Mouse (Mus musculus) frontal cortex, postnatal 10 days (tissue): Measurements from ENCODE around the gene Prpf40a.

Experiments used
- DNase-seq, 2 experiments: peaks; one replicate each; pipeline ENCODE4 v3.0.0; 2022; ENCODE audit warnings: low spot score in 2 of 2, mixed read lengths in 1 of 2

Prpf40a gene

DNA sequence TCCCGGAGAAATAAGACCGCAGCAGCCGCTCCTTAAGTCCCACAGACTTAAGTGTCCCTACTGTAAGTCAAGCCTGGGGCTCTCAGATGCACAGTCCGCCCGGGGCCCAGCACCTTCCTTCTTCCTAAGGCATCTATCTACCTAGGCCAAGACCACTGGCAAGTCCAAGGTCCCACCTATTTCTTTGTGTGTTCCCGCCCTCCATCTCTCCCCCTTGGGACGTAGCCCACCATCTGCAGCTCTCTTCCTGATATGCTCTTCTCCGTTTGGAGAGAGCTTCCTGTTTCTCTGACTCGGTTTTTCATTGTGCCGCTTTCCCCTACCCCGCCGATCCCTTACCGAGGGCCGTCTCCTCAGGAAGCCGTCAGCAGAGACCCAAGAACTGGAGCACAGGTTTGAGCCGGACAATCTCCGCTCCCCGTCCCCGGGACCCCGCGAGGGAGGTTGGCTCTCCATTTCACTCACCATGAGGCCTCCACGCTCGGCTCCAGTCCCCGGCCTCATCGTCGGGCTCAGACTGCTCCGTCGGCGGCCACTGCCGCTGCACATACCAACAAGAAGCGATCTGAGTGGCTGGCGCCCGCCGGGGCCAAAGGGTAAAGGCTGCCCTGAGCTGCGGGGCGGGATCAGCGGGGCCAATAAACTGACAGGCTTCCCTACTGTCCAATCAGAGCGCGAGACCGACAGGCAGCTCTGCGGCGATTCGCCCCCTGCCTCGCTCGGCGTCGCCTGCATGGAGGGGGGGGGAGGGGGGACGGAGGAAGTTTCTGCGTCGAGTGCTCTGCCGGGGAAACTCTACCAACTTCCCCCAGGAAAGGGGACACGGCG, at the start of gene Prpf40a:
Gene Prpf40a (minus strand): TSS at position 601 of the 828 bp plus-strand sequence.
- peak; percentile 99 to 100 for DNase-seq

DNA sequence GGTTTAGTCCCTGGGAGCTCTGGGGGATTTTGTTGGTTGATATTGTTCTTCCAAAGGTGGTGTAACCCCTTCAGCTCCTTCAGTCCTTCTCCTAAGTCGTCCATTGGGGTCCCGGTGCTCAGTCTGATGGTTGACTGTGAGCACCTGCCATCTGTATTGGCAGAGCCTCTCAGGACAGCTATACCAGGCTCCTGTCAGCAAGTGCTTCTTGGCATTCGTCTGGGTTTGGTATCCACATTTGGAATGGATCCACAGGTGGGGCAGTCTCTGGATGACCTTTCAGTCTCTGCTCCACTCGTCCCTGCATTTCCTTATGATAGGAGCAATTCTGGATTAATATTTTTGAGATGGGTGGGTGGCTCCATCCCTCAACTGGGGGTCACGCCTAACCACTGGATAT, 31.2 kb upstream of the Prpf40a start:
- DNase-seq: no peak

- no peak for DNase-seq
Measured at GRCm38 (mm10) chr2:53213493-53213892, 22.4 kb upstream of the Prpf40a start.

- DNase-seq: no peak
Measured at GRCm38 (mm10) chr2:53206749-53207148, 15.7 kb upstream of the Prpf40a start.

GRCm38 (mm10) chr2:53204373-53205274, 13.5 kb upstream of the Prpf40a start:
- DNase-seq: no peak

DNA sequence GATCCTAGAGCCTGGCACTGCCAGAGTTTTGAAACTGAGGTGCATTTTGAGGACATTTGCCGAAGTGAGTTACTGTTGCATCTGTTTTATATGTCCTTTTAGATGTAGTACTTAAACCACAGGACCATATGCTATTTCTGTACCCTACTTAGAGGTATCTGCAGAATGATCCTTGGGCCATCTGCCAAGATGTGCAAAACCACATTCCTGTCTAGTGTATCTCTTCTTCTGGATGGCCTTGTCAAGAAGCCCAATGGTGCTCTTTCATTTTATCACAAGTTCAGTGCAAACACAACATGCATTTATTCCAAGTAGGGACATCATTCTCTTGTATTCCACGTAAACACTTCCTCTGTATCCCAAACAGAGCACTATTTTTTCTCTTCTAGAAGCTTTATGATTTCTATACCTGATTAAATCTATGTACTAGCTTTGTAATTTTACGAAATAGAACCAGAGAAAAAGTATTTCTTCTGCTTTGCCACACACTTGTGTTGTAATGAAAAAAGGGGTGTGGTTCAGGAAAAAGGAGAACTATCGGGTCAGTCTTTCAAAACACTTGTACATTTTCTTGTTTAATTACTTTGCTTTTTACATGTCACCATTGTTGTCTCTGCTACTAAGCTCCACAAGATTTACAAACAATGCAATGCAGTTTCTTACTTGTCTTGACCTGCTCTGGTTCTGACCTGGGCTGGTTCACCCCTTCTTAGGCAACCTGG, 9.2 kb upstream of the Prpf40a start:
- DNase-seq: no peak

- DNase-seq: no peak
Measured at GRCm38 (mm10) chr2:53199203-53199602, 8.1 kb upstream of the Prpf40a start.

DNA sequence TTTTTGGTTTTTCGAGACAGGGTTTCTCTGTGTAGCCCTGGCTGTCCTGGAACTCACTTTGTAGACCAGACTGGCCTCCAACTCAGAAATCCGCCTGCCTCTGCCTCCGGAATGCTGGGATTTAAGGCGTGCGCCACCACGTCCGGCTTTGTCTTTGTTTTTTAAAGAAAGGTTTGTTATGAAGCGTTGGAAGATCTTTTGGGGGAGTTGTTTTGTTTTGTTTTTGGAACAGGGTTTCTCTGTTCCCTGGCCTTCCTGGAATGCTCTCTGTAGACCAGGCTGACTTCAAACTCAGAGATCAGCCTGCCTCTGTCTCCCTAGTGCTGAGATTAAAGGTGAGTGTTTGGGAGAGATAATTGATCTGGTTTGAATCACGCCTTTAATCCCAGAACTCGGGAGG, 5.3 kb upstream of the Prpf40a start:
- no peak for DNase-seq

- DNase-seq: no peak
Measured at GRCm38 (mm10) chr2:53192386-53192785, 1.3 kb upstream of the Prpf40a start.

DNA sequence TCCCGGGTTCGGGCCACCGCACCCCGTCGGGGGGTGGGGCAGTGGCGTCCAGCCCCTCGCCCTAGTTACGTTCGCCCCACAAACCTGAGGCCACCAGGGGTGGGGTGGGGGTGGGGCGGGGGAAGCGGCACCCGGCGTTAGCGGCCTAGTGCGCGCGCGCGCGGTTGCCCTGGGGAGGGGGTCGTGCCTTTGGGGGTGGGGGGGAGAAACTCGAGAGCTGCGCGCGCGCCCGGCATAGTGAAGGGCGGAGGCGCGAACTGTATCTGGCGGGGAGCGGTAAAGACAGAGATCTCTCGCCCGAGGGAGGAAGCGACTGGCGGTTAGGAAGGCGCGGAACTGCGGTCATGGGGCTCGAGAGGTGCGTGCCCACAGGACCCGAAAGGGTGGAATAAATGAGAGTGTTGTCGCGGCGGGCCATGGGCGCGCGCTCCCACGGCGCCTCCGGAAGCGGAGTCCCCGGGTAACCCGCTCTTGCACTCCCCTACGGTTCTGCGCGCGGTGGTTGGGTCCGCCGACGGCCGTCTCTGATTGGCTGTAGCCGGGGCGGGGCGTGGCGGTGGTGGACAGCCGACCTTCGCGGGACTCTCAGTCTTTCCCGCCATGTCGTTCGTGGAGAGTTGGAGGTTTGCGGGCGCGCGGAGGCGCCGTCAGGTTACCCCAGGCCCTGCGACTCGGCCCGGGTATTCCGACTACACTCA, 588 bp upstream of the Prpf40a start, which contains the start of gene Arl6ip6:
Gene Arl6ip6 (plus strand): TSS at position 204 of the 698 bp plus-strand sequence.
- peak; percentile 95 to 98 for DNase-seq

DNA sequence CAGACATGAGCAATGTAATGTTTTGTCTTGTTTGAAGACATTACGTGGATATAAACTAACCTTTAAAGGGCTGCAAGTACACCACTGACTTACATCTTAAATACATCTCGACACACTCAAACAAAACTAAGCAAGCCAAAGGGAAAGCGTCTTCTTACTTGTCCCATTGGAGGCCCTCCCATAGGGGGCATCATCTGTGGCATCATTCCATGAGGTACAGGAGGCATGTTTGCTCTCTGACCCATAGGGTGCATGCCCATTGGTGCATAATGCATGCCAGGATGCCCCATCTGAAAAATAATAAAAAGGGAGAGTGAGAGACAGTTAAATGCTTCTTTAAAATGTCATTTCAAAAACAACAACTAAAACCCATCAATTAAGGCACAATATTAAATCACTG, 1.3 kb downstream of the Prpf40a start:
- DNase-seq: no peak

DNA sequence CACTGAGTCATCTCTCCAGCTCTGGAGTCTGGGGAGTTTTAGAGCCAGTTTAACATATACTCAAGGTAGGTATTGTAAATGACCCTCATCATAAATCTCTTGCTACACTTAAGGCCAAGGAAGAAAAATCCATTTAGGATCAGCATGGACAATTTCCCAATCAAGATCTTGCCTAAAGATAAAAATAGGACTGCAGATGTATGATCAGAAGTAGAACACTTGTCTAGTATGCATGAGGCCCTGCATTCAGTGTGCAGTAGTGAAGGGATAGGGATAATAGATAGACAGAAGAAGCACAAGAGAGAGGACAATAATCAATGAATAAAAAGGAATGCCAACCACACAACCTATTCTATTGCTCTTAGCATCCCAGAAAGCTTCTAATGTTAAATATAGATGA, 11.2 kb downstream of the Prpf40a start:
- DNase-seq: no peak

DNA sequence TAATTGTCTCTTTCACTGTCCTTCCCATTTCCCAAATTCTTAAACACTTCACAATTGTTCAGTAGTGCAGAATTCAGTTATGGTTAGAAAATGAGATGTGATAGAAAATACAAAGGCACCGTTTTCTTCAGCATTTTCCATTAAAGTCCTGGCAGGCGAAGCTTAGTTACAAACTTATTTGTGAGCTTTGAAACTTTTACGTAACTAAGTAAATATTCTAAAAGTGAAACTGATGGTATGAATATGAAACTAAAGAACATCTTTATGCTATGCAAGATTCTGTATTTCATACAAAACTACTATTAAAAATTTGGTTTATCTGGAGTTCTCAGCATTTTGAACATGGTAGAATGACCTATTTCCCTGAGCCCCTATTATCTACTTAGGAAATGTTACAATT, 12.1 kb downstream of the Prpf40a start:
- DNase-seq: no peak

DNA sequence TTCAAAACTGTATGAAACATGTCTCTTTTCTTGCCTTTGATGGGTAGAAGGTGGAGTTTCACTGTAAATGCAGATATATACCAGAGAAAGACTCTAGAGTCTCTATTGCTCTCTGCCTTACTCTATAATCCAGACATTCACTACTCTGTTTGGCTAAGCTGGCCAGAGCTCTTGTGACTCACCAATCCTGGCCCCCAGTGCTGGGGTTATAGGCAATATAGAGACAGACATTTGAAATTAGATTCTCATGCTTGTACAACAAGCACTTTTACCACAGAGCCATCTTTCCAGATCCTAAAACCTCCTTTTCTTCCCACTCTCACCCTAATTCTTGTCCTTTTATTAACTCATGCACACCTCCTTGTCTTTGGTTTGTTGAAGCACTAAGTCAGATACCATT, 17.1 kb downstream of the Prpf40a start:
- no peak for DNase-seq

DNA sequence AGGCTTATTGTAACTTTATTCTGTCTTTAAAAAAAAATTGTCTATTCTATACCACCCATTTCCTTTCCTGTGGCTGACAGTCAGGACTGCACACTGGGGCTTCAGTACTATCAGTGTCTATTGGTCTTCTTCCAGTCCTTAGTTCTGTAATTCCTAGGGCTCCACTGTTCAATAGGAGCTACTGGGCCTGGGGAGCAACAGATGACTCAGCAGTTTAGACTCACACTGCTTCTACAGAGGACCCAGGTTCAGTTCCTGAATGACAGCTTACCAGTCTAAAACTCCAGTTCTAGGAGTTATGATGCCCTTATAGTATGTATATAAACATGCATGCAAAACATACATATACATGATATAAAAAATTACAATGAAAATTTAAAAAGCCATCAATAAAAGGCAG, 44.2 kb downstream of the Prpf40a start:
- DNase-seq: no peak

- no peak for DNase-seq
Measured at GRCm38 (mm10) chr2:53131567-53131966, 59.5 kb downstream of the Prpf40a start.

DNA sequence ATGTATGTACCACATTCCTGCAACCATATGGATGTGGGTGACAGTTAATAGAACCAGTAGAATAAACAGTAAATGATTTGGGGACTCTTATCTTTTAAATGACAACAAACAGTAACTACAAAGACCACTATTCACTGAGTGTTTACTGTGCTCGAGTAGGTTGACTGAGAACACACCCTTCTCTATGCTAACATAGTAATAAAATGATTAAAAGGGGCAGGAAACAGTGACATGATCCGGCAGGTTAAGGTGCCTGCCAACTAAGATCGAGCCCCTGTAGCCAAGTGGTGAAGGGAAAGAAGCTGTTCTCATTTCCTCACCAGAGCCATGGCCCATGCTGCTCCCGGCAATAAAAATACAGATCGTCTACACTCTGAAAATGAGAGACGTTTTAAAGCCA, 62.0 kb downstream of the Prpf40a start:
- DNase-seq: no peak

DNA sequence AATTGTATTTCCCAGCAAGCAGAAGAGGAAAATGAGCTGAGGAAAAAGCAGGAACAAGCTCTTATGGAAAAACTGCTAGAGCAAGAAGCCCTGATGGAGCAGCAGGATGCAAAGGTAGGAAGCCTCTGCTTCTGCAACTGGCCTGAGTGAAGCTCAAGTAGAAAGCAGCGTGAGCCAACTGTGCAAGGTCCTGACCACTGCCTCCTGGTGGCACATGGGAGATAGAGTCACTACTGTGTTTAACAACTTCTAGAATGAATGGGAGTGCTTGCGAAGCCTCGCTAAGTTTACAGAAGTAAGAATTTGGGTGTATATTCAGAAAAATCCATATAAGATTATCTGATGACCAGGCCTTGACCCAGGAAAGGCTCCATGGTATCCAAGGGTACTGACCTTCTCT, 65.1 kb downstream of the Prpf40a start:
- no peak for DNase-seq

- peak in 1 of 2 experiments; percentile 31 for DNase-seq
Measured at GRCm38 (mm10) chr2:53121797-53122196, 69.3 kb downstream of the Prpf40a start.

- no peak for DNase-seq
Measured at GRCm38 (mm10) chr2:53108547-53108946, 82.5 kb downstream of the Prpf40a start.

GRCm38 (mm10) chr2:53106472-53106871, 84.6 kb downstream of the Prpf40a start:
- no peak for DNase-seq
